Mouse (Mus musculus) G1E (cell line): ENCODE data around the gene Rps13.

Experiments
- CTCF ChIP-seq: IDR thresholded peaks from 2 replicates; pipeline ENCODE4 v1.5.1; 2012; ENCODE audit warnings: low read depth, low read length, inconsistent platforms, mixed read lengths
- POLR2AphosphoS5 ChIP-seq: IDR thresholded peaks from 2 replicates; pipeline ENCODE4 v1.6.1; 2012; ENCODE audit warnings: low read depth, low read length, inconsistent platforms; ENCODE audit not compliant: insufficient replicate concordance

- TF ChIP-seq CTCF (no peak), POLR2AphosphoS5 (no peak)
These were observed 35.1 kb downstream of the Rps13 start for GRCm38 (mm10) chr7:116298851-116299250.
